Mouse (Mus musculus) stomach, embryonic 14.5 days (tissue): Measurements from ENCODE around the gene Cpeb1. TPM values are rescaled to one million over a fixed set of nuclear protein-coding genes. Genes with fewer than 3 reads are reported as not detected.

ENCODE experiments used
- polyA plus RNA-seq: library from polyadenylated mRNA; unstranded; fragments of >200 nt; fragmentation: Nextera tagmentation; extraction: Ambion mirVana; gene quantifications from 2 replicates; pipeline ENCODE4 v1.2.1, GENCODE M21; 2014

The Cpeb1 gene
- polyA plus RNA-seq, 1 experiment from 2014 or later = 0.91 TPM

Other genes with a start within 250 kb of the Cpeb1 start
- gene Pde8a, start 241.9 kb downstream of the Cpeb1 start, polyA plus RNA-seq = 4.2 and 4.4 TPM in 2 replicates
- 1,419 and 1,515 TPM in 2 replicates for gene Rps17, start 110.2 kb downstream of the Cpeb1 start, polyA plus RNA-seq
- gene Ap3b2, start 38.5 kb upstream of the Cpeb1 start, polyA plus RNA-seq = 5.5 and 5.6 TPM in 2 replicates
- not detected in 2 replicates for gene BC048679, start 42.8 kb upstream of the Cpeb1 start, polyA plus RNA-seq
- 0.13 and 0.17 TPM in 2 replicates for gene Fsd2, start 111.5 kb upstream of the Cpeb1 start, polyA plus RNA-seq
- 5.0 and 7.3 TPM in 2 replicates for gene Whamm, start 115.8 kb upstream of the Cpeb1 start, polyA plus RNA-seq